Mouse (Mus musculus) spleen, adult 2 months (tissue): ENCODE measurements at regions not wholly inside any gene's neighbourhood (a gene's known extent, or its start where the extent isn't known, plus 50 kb on each side); places are given as distances from the start of the nearest gene placed in this dataset.

Experiments used
- CTCF ChIP-seq: fragments of 200-500 bp; IDR thresholded peaks from 2 replicates; pipeline ENCODE4 v1.5.1; 2011; ENCODE audit warnings: mild to moderate bottlenecking, inconsistent platforms; ENCODE audit not compliant: insufficient read depth, insufficient read length, insufficient replicate concordance; ENCODE audit errors: extremely low read depth
- POLR2A ChIP-seq: fragments of 200-500 bp; IDR thresholded peaks from 2 replicates; pipeline ENCODE4 v1.6.1; 2011; ENCODE audit warnings: low read depth, low read length, inconsistent platforms

GRCm38 (mm10) chr12:32765861-32766260 is 53.5 kb upstream of the Nampt start:
- no peak for TF ChIP-seq CTCF
- no peak for TF ChIP-seq POLR2A
